ENCODE assay signal across 9 mouse cellular contexts in the genomic region with DNA sequence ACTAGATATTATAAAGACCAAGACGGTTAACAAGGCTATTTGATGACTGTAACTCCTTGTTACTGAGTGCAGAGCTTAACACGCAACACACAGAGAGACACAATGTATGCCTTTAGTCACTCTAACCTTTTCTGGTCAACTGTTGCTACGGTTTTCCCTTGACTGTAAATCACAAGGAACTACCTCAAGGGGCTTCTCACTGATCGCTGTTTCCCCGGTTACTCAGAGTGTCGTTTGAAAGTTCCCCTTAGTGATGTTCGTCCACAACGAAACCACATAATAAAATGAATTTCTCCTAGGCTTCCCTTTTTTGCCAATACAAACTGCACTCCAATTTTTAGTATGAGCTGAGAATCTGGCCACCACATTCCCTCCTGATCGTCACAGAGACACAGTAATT.
DNase-seq lines count a peak whose midpoint lies in the region; ATAC-seq lines count a peak whose summit lies in the region.
"Had no signal": no experiment of that assay in that cellular context is flagged by ENCODE, and none has a peak within 500 bp of the region (broad histone marks: within the 10 kb centered on the region; RNA-seq: fewer than 3 reads in every experiment).

No protein-coding gene starts in this region.

- H3K27ac ChIP-seq in lung, embryonic 15.5 days: no peak overlapping the region
- H3K27ac ChIP-seq in intestine, embryonic 15.5 days: no peak overlapping the region

- ATAC-seq in lung, embryonic 15.5 days (ENCODE audit: borderline replicate concordance, extremely low read depth, low FRiP score, low TSS enrichment): no peak
- no peak for ATAC-seq in intestine, embryonic 15.5 days

- peak; percentile 36 for DNase-seq in embryo, embryonic 10.5 days (ENCODE audit: low spot score)
- DNase-seq in embryo, embryonic 11 days: no peak
- no peak for DNase-seq in lung, postnatal 10 days
- peak; percentile 63 for DNase-seq in splenic B cell, adult 2 months (ENCODE audit: low read depth, low spot score)
- DNase-seq in kidney, adult 8-10 months: no peak
- no peak for DNase-seq in urinary bladder, postnatal 10 days (ENCODE audit: low spot score)
- DNase-seq: cerebellum, adult 2 months had no signal

- H3K4me2 ChIP-seq in lung, embryonic 15.5 days: peak overlapping the region; percentile 50
- H3K4me2 ChIP-seq in intestine, embryonic 15.5 days (replicated peaks): peak overlapping the region; percentile 43

- no peak overlapping the region for H3K9ac ChIP-seq in lung, embryonic 15.5 days
- no peak overlapping the region for H3K9ac ChIP-seq in intestine, embryonic 15.5 days

- no peaks in the 10 kb centered on the region for H3K27me3 ChIP-seq in lung, embryonic 15.5 days
- no peaks in the 10 kb centered on the region for H3K27me3 ChIP-seq in intestine, embryonic 15.5 days (replicated peaks)
- no peaks in the 10 kb centered on the region for H3K27me3 ChIP-seq in splenic B cell, adult 2 months (ENCODE audit: control insufficient read depth, insufficient read depth, low read length, poor library complexity, severe bottlenecking)

- WGBS in lung, embryonic 15.5 days: 36% methylated on average over 9 of the region's 9 CpGs
- WGBS in intestine, embryonic 15.5 days: 25% methylated on average over 9 of the region's 9 CpGs

- H3K4me3 ChIP-seq in lung, embryonic 15.5 days: no peak overlapping the region
- no peak overlapping the region for H3K4me3 ChIP-seq in intestine, embryonic 15.5 days (replicated peaks)

- peaks cover 36% of the 10 kb centered on the region; the same call in 1 of the 2 replicates for H3K4me1 ChIP-seq in lung, embryonic 15.5 days
- H3K4me1 ChIP-seq in intestine, embryonic 15.5 days (replicated peaks): peaks cover 21% of the 10 kb centered on the region

- H3K36me3 ChIP-seq in lung, embryonic 15.5 days: no peaks in the 10 kb centered on the region
- no peaks in the 10 kb centered on the region for H3K36me3 ChIP-seq in intestine, embryonic 15.5 days
- H3K36me3 ChIP-seq in splenic B cell, adult 2 months (ENCODE audit: control insufficient read depth, insufficient read depth, low read length, poor library complexity, severe bottlenecking): 0 out of 2 replicates have a peak, but pooled peaks cover 3% of the 10 kb centered on the region

- H3K9me3 ChIP-seq in lung, embryonic 15.5 days: no peaks in the 10 kb centered on the region
- no peaks in the 10 kb centered on the region for H3K9me3 ChIP-seq in intestine, embryonic 15.5 days

Comparison
In these comparisons a context has a peak if more than half of its experiments do, and no peak if none do; other contexts are left out.
1. DNase-seq: peak in embryo, embryonic 10.5 days (single experiment) and splenic B cell, adult 2 months (single experiment); none in embryo, embryonic 11 days (single experiment), lung, postnatal 10 days (single experiment), kidney, adult 8-10 months (0 of 2) and urinary bladder, postnatal 10 days (single experiment).